Mouse (Mus musculus): ENCODE results near the gene Zfp626.

GRCm38 (mm10) chr7:27857227-27857626, 50.2 kb downstream of the Zfp626 start, which contains the start of gene Zfp607a:
- TF ChIP-seq CTCF (IDR thresholded peaks at IDR 0.05; ENCODE audit: insufficient read depth, low read length) (no peak), POLR2A (IDR thresholded peaks at IDR 0.05; ENCODE audit: borderline replicate concordance, extremely low read depth, low read depth, low read length) (no peak)

Data from lung, adult 2 months (tissue).